Mouse (Mus musculus) ovary, adult 18-20 months (tissue): Measurements from ENCODE around the gene Cdc34b.
"Not testable (repeated sequence)": the region's sequence is repeated elsewhere in the genome, so short reads cannot be mapped to it uniquely, and the experiment has no call there.

Experiments used
- DNase-seq: peaks from one replicate; pipeline ENCODE4 v3.0.0; 2022; ENCODE audit warnings: low spot score, mixed read lengths

Cdc34b gene

GRCm38 (mm10) chr11:94741732-94742272 lies at the start of gene Cdc34b:
TSS of gene Cdc34b (plus strand) at chr11:94741782.
- DNase-seq = no peak

DNA sequence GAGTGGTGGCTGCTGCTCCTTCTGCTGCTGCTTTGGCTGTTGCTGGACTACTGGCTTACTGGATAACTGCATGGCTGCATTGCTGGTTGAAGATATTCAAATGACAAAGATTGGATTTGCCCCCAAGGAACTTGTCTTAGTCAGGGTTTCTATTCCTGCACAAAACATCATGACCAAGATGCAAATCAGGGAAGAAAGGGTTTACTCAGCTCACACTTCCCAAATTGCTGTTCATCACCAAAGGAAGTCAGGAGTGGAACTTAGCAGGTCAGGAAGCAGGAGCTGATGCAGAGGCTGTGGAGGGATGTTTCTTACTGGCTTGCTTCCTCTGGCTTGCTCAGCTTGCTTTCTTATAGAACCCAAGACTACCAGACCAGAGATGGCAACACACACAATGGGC lies 49.1 kb upstream of the Cdc34b start:
- not testable (repeated sequence) for DNase-seq

DNA sequence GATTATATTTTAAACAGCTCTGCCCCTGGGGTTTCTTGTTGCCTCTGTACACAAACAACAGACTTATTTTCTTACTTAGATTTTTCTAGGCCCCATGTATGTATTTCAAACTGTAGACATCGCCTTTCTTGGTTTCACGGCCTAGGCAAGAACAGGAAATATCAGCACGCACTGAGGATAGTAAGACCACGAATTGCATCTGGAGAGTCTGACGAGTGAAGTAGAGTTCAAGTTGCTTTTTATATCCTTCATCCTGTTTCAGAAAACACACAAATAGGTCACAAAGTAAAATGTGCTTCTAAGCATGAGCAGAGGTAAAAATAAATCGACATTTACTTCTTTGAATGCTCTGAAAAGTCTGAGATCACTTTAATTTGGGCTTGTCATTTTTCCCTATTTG lies 46.1 kb upstream of the Cdc34b start:
- no peak for DNase-seq

DNA sequence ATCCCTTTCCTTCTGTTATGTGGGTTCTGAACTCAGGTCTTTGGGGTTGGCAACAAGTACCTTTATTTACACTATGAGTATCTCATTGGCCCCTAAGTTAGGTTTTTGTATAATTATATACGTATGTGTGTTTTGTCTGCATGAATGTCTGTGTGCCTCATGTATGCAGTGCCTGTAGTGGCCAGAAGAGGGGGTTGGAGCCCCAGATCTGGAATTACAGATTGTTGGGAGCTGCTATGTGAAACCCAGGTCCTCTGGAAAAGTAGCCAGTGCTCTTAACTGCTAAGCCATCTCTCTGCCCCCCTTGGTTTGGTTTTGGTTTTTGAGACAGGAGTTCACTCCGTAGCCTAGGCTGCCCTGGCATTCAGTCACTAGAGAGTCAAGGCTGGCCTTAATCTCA lies 44.4 kb upstream of the Cdc34b start:
- no peak for DNase-seq

DNA sequence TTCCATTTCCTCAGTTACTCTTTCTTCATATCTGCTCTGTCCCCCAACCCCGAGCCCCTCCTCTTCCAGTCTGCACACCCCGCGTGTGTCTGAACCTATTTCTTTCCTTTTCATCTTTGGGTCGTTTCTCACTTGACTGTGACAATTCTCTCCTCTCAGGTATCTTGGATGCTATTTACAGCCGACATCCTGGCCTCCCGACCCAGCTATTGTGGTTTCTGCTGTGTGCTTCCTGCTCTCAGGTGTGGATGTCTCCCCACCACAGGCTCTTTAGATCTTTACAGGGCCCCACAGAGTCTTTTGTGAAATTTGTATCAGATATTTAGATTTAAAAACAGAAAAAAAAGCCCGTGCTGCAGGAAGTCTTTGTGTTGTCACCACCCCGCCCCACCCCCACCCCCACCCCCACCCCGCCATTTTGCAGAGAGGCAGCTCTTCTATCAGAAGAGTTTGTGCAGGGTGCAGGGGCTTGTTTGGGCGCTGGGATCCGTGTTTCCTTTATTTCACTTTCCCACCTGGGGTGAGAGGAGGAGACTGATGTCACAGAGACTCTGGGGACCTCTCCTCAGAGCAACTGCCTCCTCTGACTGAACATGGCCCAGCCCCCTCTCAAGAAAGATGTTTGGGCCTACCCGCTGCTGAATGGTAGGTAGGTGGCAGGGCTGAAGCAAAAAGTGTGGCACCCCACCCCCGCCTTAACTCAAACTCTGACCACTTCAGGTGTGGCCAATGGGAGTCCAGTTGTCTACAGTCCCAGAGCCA lies 43.7 kb upstream of the Cdc34b start:
- no peak for DNase-seq

DNA sequence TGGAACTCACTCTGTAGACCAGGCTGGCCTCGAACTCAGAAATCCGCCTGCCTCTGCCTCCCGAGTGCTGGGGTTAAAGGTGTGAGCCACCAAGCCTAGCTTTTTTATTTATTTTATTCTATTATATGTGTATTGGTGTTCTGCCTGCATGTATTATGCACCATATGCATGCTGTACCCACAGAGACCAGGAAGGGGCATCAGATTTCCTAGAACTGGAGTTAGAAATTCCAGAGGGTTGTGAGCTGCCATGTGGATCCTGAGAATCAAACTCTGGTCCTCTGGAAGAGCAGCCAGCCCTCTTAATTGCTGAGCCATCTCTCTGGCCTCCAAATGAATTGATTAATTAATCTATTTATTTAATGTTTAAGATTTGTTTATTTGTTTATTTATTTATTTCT lies 42.2 kb upstream of the Cdc34b start:
- DNase-seq = no peak

GRCm38 (mm10) chr11:94701401-94702215 lies 40.0 kb upstream of the Cdc34b start:
- DNase-seq = no peak

DNA sequence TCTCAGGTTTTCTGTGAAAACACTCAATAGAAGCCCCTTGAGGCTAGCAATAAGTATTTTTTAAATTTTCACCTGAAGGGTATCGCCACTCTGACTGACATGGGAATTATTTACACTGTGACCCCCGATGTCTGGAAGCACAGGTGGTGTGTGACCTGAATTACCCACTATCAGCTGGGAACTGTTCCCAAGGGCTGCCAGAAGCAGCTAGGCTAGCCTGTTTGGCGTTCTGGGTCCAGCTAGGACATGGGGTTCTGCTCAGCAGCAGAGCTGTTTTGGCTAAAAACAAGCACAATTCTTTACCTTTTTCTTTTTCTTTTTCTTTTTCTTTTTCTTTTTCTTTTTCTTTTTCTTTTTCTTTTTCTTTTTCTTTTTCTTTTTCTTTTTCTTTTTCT lies 39.4 kb upstream of the Cdc34b start:
- no peak for DNase-seq

- no peak for DNase-seq
Observed at GRCm38 (mm10) chr11:94704020-94704419, 37.6 kb upstream of the Cdc34b start.

GRCm38 (mm10) chr11:94704472-94704871 lies 37.1 kb upstream of the Cdc34b start, which contains the start of gene Gm11541:
TSS of gene Gm11541 (minus strand) at chr11:94704499.
- DNase-seq = no peak

GRCm38 (mm10) chr11:94713246-94713860 lies 28.2 kb upstream of the Cdc34b start:
- DNase-seq = no peak

DNA sequence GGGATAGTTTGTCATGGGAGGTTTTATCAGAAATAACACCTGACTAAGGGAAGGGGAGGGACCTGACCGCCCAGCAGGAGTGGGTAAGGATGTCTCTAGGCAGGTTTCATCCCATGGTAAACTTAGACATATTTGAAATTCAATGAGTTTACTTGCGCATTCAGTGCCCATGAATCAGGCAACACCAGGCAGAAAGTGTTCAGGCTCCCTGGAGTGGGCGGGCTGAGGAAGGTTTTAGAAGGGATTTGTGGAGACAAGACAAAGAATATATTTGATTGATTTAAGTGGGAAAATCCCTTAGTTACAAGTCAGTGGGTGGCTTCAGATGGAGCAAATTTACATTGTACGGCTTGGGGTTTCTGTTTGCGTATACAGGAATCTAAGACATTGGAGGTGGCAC lies 26.0 kb upstream of the Cdc34b start:
- no peak for DNase-seq

DNA sequence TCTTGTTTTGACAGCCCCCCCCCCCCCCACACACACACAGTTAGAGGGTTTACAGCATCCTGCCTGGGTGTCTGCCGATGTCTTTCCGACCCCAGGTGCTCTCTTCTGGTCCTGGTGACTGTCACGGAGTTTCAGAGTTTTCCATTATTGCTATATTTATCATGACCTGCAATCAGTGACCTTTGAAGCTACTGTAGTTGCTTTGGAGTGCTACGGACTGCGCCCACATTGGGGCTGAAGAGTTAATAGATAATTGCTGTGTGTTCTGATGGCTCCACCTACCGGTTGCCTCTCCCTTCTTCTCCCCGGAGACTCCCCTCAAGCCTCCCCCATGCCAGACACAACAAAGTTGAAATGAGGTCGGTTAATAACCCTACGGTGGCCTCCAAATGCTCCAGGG lies 24.8 kb upstream of the Cdc34b start:
- peak; percentile 46 for DNase-seq

GRCm38 (mm10) chr11:94717239-94717638 lies 24.3 kb upstream of the Cdc34b start:
- no peak for DNase-seq

DNA sequence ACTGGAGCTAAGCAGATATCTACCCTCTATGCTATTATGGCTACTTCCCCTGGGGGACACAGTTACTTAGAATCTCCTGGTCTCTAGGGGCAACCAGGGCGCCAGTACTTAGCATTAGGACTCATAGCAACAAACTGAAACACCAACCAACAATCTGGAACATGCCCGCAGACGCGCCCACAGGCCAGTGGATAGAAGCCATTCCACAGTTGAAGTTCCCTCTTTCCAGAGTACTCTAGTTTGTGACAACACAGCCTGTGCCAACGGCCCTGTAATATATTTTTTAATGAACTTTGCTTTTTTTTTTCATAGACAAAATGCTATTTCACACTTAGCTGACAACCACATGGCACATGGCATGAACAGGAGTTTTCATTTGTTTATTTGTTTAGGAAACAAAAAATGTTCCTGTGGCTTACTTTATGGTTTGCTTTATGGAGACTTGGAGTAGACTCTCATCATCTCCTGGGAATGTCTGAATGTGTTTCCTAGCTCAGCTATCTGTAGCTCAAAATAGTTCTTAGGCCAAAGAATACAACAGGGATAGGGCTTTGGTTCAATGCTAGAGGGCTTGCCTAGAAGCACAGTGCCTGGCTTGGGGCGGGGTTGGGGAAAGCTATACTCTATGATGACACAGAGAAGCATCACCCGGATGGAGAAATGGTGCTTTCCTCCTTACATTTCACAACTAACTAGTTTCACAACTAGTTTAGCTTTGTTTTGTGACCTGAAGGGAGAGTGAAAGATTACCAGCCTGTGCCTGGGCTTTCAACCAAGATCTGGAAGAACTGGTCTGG lies 23.3 kb upstream of the Cdc34b start:
- DNase-seq = no peak

DNA sequence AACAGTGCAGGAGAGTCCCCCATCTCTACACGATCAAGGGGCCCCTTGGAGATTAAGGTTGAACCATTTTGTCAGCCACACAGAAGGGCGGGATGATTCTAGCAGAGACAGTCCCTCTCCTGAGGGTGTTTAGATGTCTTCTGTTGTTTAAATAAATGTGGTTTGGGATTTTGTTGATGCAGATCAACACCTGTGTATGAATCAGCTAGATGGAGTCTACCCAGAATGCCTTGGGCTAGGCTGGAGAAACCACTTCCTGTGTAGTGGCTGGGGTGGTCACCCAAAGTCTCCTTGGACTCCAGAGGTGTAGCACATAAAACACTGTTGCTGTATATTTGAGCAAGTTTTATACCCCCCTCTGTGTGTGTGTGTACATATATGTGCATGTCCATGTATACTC lies 22.4 kb upstream of the Cdc34b start:
- no peak for DNase-seq

DNA sequence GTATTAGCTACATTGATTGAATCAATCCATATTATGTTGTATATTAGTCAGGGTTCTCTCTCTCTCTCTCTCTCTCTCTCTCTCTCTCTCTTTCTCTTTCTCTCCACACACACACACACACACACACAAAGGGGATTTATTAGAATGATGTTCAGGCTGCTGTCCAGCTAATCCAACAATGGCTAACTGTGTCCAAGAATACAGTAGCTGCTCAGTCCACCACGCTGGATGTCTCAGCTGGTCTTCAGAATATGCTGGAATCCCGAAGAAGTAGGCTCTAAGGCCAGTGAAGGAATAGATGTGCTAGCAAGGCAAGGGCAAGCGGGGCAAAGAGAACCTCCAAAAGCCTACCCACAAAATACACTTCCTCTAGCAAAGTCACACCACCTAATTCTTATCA lies 14.3 kb upstream of the Cdc34b start:
- no peak for DNase-seq

DNA sequence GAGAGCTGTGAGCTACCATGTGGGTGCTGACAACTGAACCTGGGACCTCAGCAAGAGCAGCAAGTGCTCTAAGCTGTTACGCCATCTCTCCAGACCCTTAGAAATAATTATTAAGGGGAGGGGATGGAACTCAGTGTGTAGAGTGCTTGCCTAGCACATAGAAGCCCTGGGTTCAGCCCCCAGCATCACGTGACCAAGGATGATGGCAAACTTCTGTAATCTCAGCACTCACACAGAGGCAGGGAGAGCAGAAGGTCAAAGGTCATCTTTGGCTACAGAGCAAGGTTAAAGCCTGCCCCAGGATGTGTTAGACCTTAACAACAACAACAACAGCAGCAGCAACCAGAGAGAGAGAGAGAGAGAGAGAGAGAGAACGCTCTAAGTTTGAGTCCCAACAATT lies 13.0 kb upstream of the Cdc34b start:
- no peak for DNase-seq

DNA sequence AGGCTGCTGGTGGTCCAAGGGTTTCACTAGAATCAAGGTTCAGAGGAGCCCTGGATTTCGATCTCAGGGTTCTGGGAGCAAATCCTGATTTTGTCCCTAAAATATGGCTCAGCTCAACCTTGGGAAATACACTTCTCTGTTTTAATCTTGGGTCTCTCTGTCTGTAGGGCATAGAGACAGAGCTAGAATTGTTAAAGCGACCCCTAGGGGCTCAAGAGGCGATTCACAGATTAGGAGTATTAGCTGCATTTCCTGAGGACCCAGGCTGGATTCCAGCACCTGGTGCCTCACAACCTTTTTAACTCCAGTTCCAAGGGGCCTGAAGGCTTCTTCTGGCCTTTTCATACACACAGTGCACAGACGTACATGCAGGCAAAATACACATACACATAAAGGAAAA lies 12.0 kb upstream of the Cdc34b start:
- DNase-seq = no peak

DNA sequence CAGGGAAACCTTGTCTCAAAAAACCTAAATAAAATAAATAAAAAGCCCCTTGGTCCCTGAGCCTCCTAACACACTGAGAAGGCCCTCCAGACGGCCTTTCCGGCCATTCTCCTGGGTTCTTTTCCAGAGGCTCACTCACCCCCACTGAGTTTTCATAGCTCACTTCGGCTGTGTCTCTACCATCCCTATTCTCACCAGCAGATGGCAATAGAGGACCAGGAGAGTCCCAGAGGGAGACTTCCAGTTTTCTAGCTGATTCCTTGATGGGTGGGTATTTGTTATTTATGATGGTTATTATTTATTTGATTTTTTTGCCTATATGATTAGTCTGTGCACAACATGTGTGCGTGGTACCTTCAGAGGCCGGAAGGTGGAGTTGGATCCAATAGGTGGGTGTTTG lies 11.3 kb upstream of the Cdc34b start:
- peak; percentile 9 for DNase-seq

- DNase-seq = no peak
Observed at GRCm38 (mm10) chr11:94731229-94731628, 10.4 kb upstream of the Cdc34b start.

DNA sequence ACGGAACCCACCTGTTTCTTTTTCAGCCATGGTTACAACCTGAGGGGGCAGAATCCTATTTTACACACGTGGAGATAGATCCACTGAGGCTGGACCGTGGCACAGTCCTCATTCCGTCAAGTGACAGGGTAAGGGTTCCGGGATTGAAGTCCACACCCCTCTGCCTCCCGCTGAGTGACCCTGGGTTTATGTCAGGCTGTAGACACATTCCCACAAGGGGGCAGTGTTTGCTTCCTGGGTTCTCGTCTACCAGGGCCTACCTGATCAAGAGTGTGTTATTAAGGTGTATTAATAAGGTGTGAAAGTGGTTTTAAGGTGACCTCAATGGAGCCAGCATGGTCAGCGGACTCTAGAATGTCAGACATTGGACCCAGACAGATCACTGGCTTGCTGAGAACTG lies 8.8 kb upstream of the Cdc34b start:
- DNase-seq = no peak
